Mouse (Mus musculus) midbrain, embryonic 11.5 days (tissue): ENCODE results near the gene Hacd3. TPM values are rescaled to one million over a fixed set of nuclear protein-coding genes. Genes with fewer than 3 reads are reported as not detected.

ENCODE experiments used
- ATAC-seq: fragments of 200-750 bp; cut with Nextera tagmentation; 2 replicates; pipeline ENCODE4 v1.8.0; 2017; ENCODE audit warnings: moderate TSS enrichment, moderate library complexity; ENCODE audit not compliant: low FRiP score
- DNase-seq: peaks from one replicate; pipeline ENCODE4 v3.0.0; 2015; ENCODE audit warnings: low spot score; ENCODE audit errors: missing footprints
- H3K27ac ChIP-seq: fragments of 300-500 bp; sonication (generic); 2 replicates; pipeline ENCODE4 v1.5.1; 2014; ENCODE audit warnings: low read depth, low read length
- H3K27me3 ChIP-seq: fragments of 300-500 bp; sonication (generic); 2 replicates; pipeline ENCODE4 v1.6.1; 2014; ENCODE audit warnings: mild to moderate bottlenecking, low read length, moderate library complexity, mixed read lengths; ENCODE audit not compliant: control insufficient read depth, insufficient read depth
- H3K36me3 ChIP-seq: fragments of 300-500 bp; sonication (generic); 2 replicates; pipeline ENCODE4 v1.6.1; 2014; ENCODE audit warnings: mild to moderate bottlenecking, low read length, moderate library complexity, mixed read lengths; ENCODE audit not compliant: control insufficient read depth, insufficient read depth
- H3K4me1 ChIP-seq: fragments of 300-500 bp; sonication (generic); 2 replicates; pipeline ENCODE4 v1.6.1; 2014; ENCODE audit warnings: low read length; ENCODE audit not compliant: control insufficient read depth, insufficient read depth
- H3K4me2 ChIP-seq: fragments of 300-500 bp; sonication (generic); 2 replicates; pipeline ENCODE4 v1.6.1; 2014; ENCODE audit warnings: mild to moderate bottlenecking, moderate library complexity
- H3K4me3 ChIP-seq: fragments of 300-500 bp; sonication (generic); 2 replicates; pipeline ENCODE4 v1.5.1; 2014; ENCODE audit warnings: low read depth, low read length
- H3K9ac ChIP-seq: fragments of 300-500 bp; sonication (generic); 2 replicates; pipeline ENCODE4 v1.6.1; 2014; ENCODE audit warnings: low read length
- H3K9me3 ChIP-seq: fragments of 300-500 bp; sonication (generic); 2 replicates; pipeline ENCODE4 v1.6.1; 2016; ENCODE audit warnings: low read length; ENCODE audit not compliant: control insufficient read depth
- WGBS: fragments of 180-500 bp; shearing (Covaris S2); extraction: QIAGEN DNeasy Blood & Tissue Kit; methylation state at CpG from one replicate; pipeline ENCODE4 v1.1.7; 2014; 5-methylcytosine and 5-hydroxymethylcytosine counted together
- polyA plus RNA-seq: library from polyadenylated mRNA; unstranded; fragments of >200 nt; fragmentation: Nextera tagmentation; extraction: Ambion mirVana; gene quantifications from 2 replicates; pipeline ENCODE4 v1.2.1, GENCODE M21; 2014

Hacd3 gene
- 97.5 and 104 TPM in 2 replicates for polyA plus RNA-seq

GRCm38 (mm10) chr9:65020991-65021886 lies at the start of gene Hacd3:
TSS of gene Hacd3 (minus strand) at chr9:65021693.
- H3K4me1 ChIP-seq, result peaks cover 25% of the 10 kb centered on the region
- peak within 1 kb of the TSS; percentile 97 for H3K9ac ChIP-seq
- peak within 1 kb of the TSS; percentile 68 for H3K4me2 ChIP-seq
- no peaks in the 10 kb centered on the region for H3K27me3 ChIP-seq
- H3K36me3 ChIP-seq, result no peaks in the 10 kb centered on the region
- under 1% methylated on average over 79 of the region's 81 CpGs for WGBS
- H3K4me3 ChIP-seq, result peak within 1 kb of the TSS; percentile 90
- H3K9me3 ChIP-seq, result no peaks in the 10 kb centered on the region
- peak; percentile 96 for ATAC-seq
- peak; percentile 98 for DNase-seq
- H3K27ac ChIP-seq, result peak within 1 kb of the TSS; percentile 67

DNA sequence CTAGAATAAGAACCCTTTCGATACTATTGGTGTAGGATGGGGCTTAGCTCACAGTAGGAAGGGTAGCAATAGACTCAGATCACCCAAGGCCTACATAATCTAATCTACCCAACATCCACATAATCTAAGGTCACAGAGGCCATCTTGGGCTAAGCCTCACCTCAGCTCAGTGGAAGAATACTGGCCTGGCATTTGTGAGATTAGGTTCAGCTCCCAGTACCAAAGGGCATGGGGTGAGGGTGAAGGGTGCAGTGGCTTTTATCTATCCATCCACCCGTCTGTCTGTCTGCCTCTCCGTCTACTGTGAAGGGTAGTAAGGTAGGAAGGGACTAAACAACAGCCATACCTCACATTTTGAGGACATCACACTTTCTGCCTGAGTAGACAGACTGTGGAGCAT lies 49.1 kb upstream of the Hacd3 start:
- H3K9me3 ChIP-seq, result no peaks in the 10 kb centered on the region
- H3K27ac ChIP-seq, result no peak overlapping the region
- DNase-seq (no peak), ATAC-seq (no peak)
- no peak overlapping the region for H3K9ac ChIP-seq
- H3K4me1 ChIP-seq, result no peaks in the 10 kb centered on the region
- H3K36me3 ChIP-seq, result peaks cover 11% of the 10 kb centered on the region; the same call in 1 of the 2 replicates
- 93% methylated on average over 3 of the region's 3 CpGs for whole genome bisulfite sequencing
- H3K4me2 ChIP-seq, result no peak overlapping the region
- H3K27me3 ChIP-seq, result no peaks in the 10 kb centered on the region
- H3K4me3 ChIP-seq, result no peak overlapping the region

DNA sequence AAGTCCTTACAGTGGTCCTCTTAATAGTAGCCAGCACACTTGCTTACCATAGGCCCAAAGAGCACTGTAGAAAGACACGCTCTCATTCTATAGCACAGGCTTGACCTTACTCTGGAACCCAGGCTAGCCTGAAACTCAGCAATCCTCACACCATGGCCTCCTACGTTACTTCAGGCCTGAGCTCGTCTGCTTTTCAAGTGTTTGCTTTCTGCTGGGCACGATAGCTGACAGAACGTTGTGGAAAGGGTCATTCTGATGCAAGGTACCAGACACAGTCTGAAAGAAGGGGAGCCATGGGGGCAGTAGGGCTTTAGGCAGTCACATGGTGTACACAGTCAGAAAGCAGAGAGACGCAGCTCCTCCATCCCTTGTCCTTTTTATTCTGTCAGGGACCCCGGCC lies 42.8 kb upstream of the Hacd3 start:
- WGBS, result 89% methylated on average over 7 of the region's 7 CpGs

GRCm38 (mm10) chr9:65050981-65051380 lies 29.5 kb upstream of the Hacd3 start:
- no peaks in the 10 kb centered on the region for H3K4me1 ChIP-seq
- H3K27ac ChIP-seq, result no peak overlapping the region
- no peak overlapping the region for H3K4me2 ChIP-seq
- ATAC-seq (no peak), DNase-seq (no peak)
- no peak overlapping the region for H3K4me3 ChIP-seq
- H3K9ac ChIP-seq, result no peak overlapping the region
- WGBS, result 95% methylated on average over 3 of the region's 3 CpGs
- H3K9me3 ChIP-seq, result no peaks in the 10 kb centered on the region
- H3K36me3 ChIP-seq, result peaks cover 23% of the 10 kb centered on the region
- no peaks in the 10 kb centered on the region for H3K27me3 ChIP-seq

More for the DNA sequence above, 42.8 kb upstream of the Hacd3 start:
- Histone ChIP-seq H3K27ac (no peak overlapping the region), H3K4me3 (no peak overlapping the region), H3K27me3 (no peaks in the 10 kb centered on the region), H3K4me1 (no peaks in the 10 kb centered on the region), H3K9ac (no peak overlapping the region), H3K4me2 (no peak overlapping the region), H3K9me3 (no peaks in the 10 kb centered on the region), H3K36me3 (peaks cover 15% of the 10 kb centered on the region; the same call in 1 of the 2 replicates)
- DNase-seq, result no peak
- ATAC-seq, result no peak

- no peaks in the 10 kb centered on the region for H3K27me3 ChIP-seq
- H3K4me2 ChIP-seq, result no peak overlapping the region
- peaks cover 26% of the 10 kb centered on the region for H3K36me3 ChIP-seq
- H3K9ac ChIP-seq, result no peak overlapping the region
- no peaks in the 10 kb centered on the region for H3K9me3 ChIP-seq
- ATAC-seq (no peak), DNase-seq (no peak)
- WGBS, result 94% methylated on average over 5 of the region's 5 CpGs
- H3K4me1 ChIP-seq, result no peaks in the 10 kb centered on the region
- H3K4me3 ChIP-seq, result no peak overlapping the region
- H3K27ac ChIP-seq, result no peak overlapping the region
These were observed 27.9 kb upstream of the Hacd3 start for GRCm38 (mm10) chr9:65049422-65049821.

DNA sequence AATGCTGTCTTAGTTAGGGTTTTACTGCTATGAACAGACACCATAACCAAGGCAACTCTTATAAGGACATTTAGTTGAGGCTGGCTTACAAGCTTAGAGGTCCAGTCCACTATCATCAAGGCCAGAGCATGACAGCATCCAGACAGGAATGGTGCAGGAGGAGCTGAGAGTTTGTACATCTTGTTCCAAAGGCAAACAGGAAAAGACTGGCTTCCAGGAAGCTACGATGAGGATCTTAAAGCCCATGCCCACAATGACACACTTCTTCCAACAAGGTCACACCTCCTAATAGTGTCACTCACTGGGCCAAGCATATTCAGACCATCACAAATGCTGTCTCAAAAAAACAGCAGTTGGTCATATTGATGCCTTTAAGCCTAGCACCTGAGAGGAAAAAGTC lies 25.5 kb upstream of the Hacd3 start:
- Histone ChIP-seq H3K4me1 (no peaks in the 10 kb centered on the region), H3K9me3 (no peaks in the 10 kb centered on the region), H3K4me3 (no peak overlapping the region), H3K4me2 (no peak overlapping the region), H3K9ac (no peak overlapping the region), H3K36me3 (peaks cover 29% of the 10 kb centered on the region), H3K27me3 (no peaks in the 10 kb centered on the region), H3K27ac (no peak overlapping the region)
- DNase-seq, result no peak
- WGBS, result 91% methylated on average over 1 of the region's 1 CpGs
- ATAC-seq, result no peak

GRCm38 (mm10) chr9:65041430-65041829 lies 19.9 kb upstream of the Hacd3 start:
- Histone ChIP-seq H3K4me2 (no peak overlapping the region), H3K27me3 (no peaks in the 10 kb centered on the region), H3K9ac (no peak overlapping the region), H3K9me3 (no peaks in the 10 kb centered on the region), H3K36me3 (peaks cover 28% of the 10 kb centered on the region), H3K4me3 (no peak overlapping the region), H3K4me1 (no peaks in the 10 kb centered on the region), H3K27ac (no peak overlapping the region)
- DNase-seq, result no peak
- ATAC-seq, result no peak
- 97% methylated on average over 5 of the region's 5 CpGs for WGBS

- H3K4me2 ChIP-seq, result no peak overlapping the region
- ATAC-seq (no peak), DNase-seq (no peak)
- H3K27me3 ChIP-seq, result no peaks in the 10 kb centered on the region
- 94% methylated on average over 8 of the region's 8 CpGs for WGBS
- peaks cover 15% of the 10 kb centered on the region for H3K36me3 ChIP-seq
- H3K27ac ChIP-seq, result no peak overlapping the region
- no peaks in the 10 kb centered on the region for H3K9me3 ChIP-seq
- H3K4me3 ChIP-seq, result no peak overlapping the region
- H3K9ac ChIP-seq, result no peak overlapping the region
- peaks cover 8% of the 10 kb centered on the region for H3K4me1 ChIP-seq
These were observed 15.4 kb upstream of the Hacd3 start for GRCm38 (mm10) chr9:65036861-65037260.

GRCm38 (mm10) chr9:65036456-65036855 lies 15.0 kb upstream of the Hacd3 start:
- Histone ChIP-seq H3K27ac (no peak overlapping the region), H3K36me3 (peaks cover 13% of the 10 kb centered on the region), H3K9me3 (no peaks in the 10 kb centered on the region), H3K4me2 (no peak overlapping the region), H3K4me1 (peaks cover 8% of the 10 kb centered on the region), H3K27me3 (no peaks in the 10 kb centered on the region), H3K9ac (no peak overlapping the region), H3K4me3 (no peak overlapping the region)
- no peak for DNase-seq
- ATAC-seq, result no peak
- 92% methylated on average over 1 of the region's 1 CpGs for WGBS
